8 mouse cellular contexts compared by ENCODE assay signal in the genomic region with DNA sequence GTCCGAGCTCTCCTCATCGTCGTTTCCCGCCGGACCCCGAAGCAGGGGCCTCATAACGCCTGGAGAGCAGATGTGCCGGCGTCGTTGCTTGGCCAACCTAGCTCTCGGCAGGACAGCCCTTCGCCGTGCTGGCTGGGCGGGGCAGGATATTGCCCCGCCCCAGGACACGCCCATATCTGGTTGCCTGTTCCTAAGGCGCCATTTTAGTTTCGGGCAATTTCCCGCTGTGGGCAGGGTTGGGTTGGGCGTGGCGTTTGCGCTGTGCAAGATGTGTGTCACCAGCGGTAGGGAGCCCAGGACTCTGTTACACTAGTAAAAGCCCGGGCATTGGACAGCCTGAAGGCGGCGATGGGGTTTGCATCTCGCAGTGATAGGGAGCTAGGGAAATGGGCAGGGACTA. TPM values are rescaled to one million over a fixed set of nuclear protein-coding genes. Genes with fewer than 3 reads are reported as not detected.
DNase-seq lines count a peak whose midpoint lies in the region; ATAC-seq lines count a peak whose summit lies in the region.

A gene (minus strand): TSS at position 128 of the 400 bp plus-strand sequence.

- H3K4me2 ChIP-seq in heart, embryonic 14.5 days (ENCODE audit: low read length): peak within 1 kb of the TSS; percentile 74
- H3K4me2 ChIP-seq in liver, embryonic 13.5 days: peak within 1 kb of the TSS; percentile 85
- peak within 1 kb of the TSS; percentile 61 for H3K4me2 ChIP-seq in stomach, embryonic 16.5 days (ENCODE audit: low read depth, low read length)

- ATAC-seq in CD4-positive, CD25-positive, alpha-beta regulatory T cell, adult 4 months: peak; percentile 96
- ATAC-seq in heart, embryonic 14.5 days (ENCODE audit: insufficient number of reproducible peaks, insufficient read depth, low FRiP score, low read depth): peak; percentile 99
- ATAC-seq in liver, embryonic 13.5 days (ENCODE audit: low read depth): peak; percentile 98
- peak; percentile 98 for ATAC-seq in stomach, embryonic 16.5 days (ENCODE audit: insufficient read depth, low FRiP score)

- H3K9ac ChIP-seq in heart, embryonic 14.5 days (ENCODE audit: low read length): peak within 1 kb of the TSS; percentile 72
- peak within 1 kb of the TSS; percentile 79 for H3K9ac ChIP-seq in liver, embryonic 13.5 days
- H3K9ac ChIP-seq in stomach, embryonic 16.5 days (ENCODE audit: low read length): peak within 1 kb of the TSS; percentile 77

- no peaks in the 10 kb centered on the region; a peak in 1 of 4 replicates for H3K4me1 ChIP-seq in heart, embryonic 14.5 days (ENCODE audit: control insufficient read depth in 2 of 2, insufficient read depth in 2 of 2, low read length in 2 of 2)
- peaks cover 37% of the 10 kb centered on the region for H3K4me1 ChIP-seq in liver, embryonic 13.5 days (replicated peaks)
- H3K4me1 ChIP-seq in stomach, embryonic 16.5 days (ENCODE audit: control insufficient read depth, insufficient read depth, low read length): peaks cover 4% of the 10 kb centered on the region

- peak within 1 kb of the TSS in 1 of 2 experiments; percentile 38; a peak in 2 of 4 replicates for H3K27ac ChIP-seq in heart, embryonic 14.5 days (replicated peaks in 1 of 2; ENCODE audit: control insufficient read depth in 1 of 2, insufficient read depth in 1 of 2, low read depth in 2 of 2, low read length in 2 of 2)
- peak within 1 kb of the TSS; percentile 47 for H3K27ac ChIP-seq in liver, embryonic 13.5 days
- H3K27ac ChIP-seq in stomach, embryonic 16.5 days (ENCODE audit: low read length): peak within 1 kb of the TSS; percentile 44

- peak within 1 kb of the TSS; percentile 69 to 87 for H3K4me3 ChIP-seq in heart, embryonic 14.5 days (ENCODE audit: control insufficient read depth in 1 of 2, insufficient read depth in 1 of 2, low read depth in 1 of 2, low read length in 2 of 2)
- peak within 1 kb of the TSS; percentile 77 for H3K4me3 ChIP-seq in liver, embryonic 13.5 days (replicated peaks)
- H3K4me3 ChIP-seq in stomach, embryonic 16.5 days (replicated peaks; ENCODE audit: low read length): peak within 1 kb of the TSS; percentile 66

- H3K9me3 ChIP-seq in heart, embryonic 14.5 days (ENCODE audit: control insufficient read depth, low read length): no peaks in the 10 kb centered on the region
- H3K9me3 ChIP-seq in liver, embryonic 13.5 days (replicated peaks): no peaks in the 10 kb centered on the region
- no peaks in the 10 kb centered on the region for H3K9me3 ChIP-seq in stomach, embryonic 16.5 days (replicated peaks; ENCODE audit: control insufficient read depth, low read length)

- WGBS in heart, embryonic 14.5 days: under 1% methylated on average over 27 of the region's 27 CpGs
- 0% methylated on average over 27 of the region's 27 CpGs for WGBS in liver, embryonic 13.5 days (ENCODE audit: insufficient replicate concordance)
- under 1% methylated on average over 27 of the region's 27 CpGs for WGBS in stomach, embryonic 16.5 days

- peak; percentile 92 for DNase-seq in c-Kit-negative CD71-positive TER-119-positive erythroid progenitor cells, embryonic 14.5 days (ENCODE audit: low read depth, low spot score)
- DNase-seq in fibroblast of lung, adult 2 months (ENCODE audit: low read depth): peak; percentile 88
- peak; percentile 95 for DNase-seq in kidney, postnatal 14 days
- DNase-seq in liver, embryonic 13.5 days: peak; percentile 94
- DNase-seq in neural tube, embryonic 10.5 days (ENCODE audit: extremely low spot score, low spot score): peak; percentile 98

- no peaks in the 10 kb centered on the region for H3K27me3 ChIP-seq in heart, embryonic 14.5 days (ENCODE audit: control insufficient read depth, insufficient read depth, low read length)
- no peaks in the 10 kb centered on the region for H3K27me3 ChIP-seq in liver, embryonic 13.5 days
- no peaks in the 10 kb centered on the region for H3K27me3 ChIP-seq in stomach, embryonic 16.5 days (ENCODE audit: control insufficient read depth, insufficient read depth, low read length)

- H3K36me3 ChIP-seq in heart, embryonic 14.5 days (ENCODE audit: control insufficient read depth, insufficient read depth, low read length): no peaks in the 10 kb centered on the region
- H3K36me3 ChIP-seq in liver, embryonic 13.5 days: no peaks in the 10 kb centered on the region
- H3K36me3 ChIP-seq in stomach, embryonic 16.5 days (ENCODE audit: control insufficient read depth, insufficient read depth, low read length): no peaks in the 10 kb centered on the region

RNA-seq across cellular contexts. Expression of the gene that starts here (rescaled TPM):
- 10 to 100 TPM; 11.0 to 11.8 TPM for polyA plus RNA-seq in CD4-positive, CD25-positive, alpha-beta regulatory T cell, adult 4 months (2017; shearing (Covaris generic))
- polyA plus RNA-seq in heart, embryonic 14.5 days (2014; fragmentation: Nextera tagmentation; extraction: Ambion mirVana): 8.7 and 10.3 TPM in 2 replicates
- polyA plus RNA-seq in liver, embryonic 13.5 days (2015; fragmentation: Nextera tagmentation; extraction: Ambion mirVana): 4.5 and 5.6 TPM in 2 replicates
- polyA plus RNA-seq in stomach, embryonic 16.5 days (2015; fragmentation: Nextera tagmentation; extraction: Ambion mirVana): 21.4 and 23.2 TPM in 2 replicates
